Mouse (Mus musculus): Measurements from ENCODE around the gene Eno3.

GRCm38 (mm10) chr11:70693504-70693903, 36.5 kb downstream of the Eno3 start:
- TF ChIP-seq CTCF (IDR thresholded peaks at IDR 0.05; ENCODE audit: borderline replicate concordance, insufficient read depth, low read length) (no peak), POLR2A (IDR thresholded peaks at IDR 0.05; ENCODE audit: low read depth, low read length) (no peak)
